Mouse (Mus musculus) embryo, embryonic 11 days (tissue): Measurements from ENCODE around the gene Gm16434.
"Not testable (repeated sequence)": the region's sequence is repeated elsewhere in the genome, so short reads cannot be mapped to it uniquely, and the experiment has no call there.

Experiments used
- DNase-seq: peaks from one replicate; pipeline ENCODE4 v3.0.0-alpha.2; 2015

Gm16434 gene

DNA sequence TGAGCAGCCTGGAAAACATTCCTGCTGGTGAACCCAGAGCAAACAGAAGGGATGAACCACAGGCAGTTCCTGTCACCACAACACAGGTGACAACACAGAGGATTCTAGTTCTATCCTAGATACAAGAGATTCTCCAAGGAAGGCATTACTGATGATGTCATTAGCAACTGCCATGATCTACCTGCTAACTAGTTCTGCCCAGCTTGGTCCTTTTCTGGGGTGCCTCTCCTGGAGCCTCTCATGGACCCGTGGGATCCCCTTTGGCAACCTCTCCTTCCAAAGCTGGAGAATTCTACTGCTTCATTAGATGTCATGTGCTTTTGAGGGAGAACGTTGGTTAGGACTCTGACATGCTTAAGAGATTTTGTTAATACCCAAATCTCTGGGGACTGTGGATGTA, at the start of gene Gm16434:
Gene Gm16434 (minus strand): TSS at position 101 of the 400 bp plus-strand sequence.
- DNase-seq: not testable (repeated sequence)

DNA sequence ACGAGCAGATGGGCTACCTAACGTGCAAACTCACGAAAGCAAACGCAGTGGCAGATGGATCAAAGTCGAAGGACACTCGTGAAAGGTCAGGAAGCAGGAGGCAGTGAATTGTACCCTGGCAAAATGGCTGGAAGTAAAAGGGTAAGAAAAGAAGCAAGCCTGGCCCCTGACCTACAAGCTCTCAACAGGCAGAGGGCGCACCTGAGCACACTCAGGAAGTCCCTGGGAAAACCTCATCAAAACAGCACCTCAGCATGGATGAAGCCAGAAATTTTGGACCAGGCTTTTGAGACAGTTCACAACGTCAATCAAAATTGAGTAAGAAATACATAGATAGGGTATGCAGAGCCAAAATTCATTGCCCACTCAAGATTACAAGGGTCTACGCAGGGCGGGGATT, 49.2 kb upstream of the Gm16434 start:
- peak; percentile 57 for DNase-seq

DNA sequence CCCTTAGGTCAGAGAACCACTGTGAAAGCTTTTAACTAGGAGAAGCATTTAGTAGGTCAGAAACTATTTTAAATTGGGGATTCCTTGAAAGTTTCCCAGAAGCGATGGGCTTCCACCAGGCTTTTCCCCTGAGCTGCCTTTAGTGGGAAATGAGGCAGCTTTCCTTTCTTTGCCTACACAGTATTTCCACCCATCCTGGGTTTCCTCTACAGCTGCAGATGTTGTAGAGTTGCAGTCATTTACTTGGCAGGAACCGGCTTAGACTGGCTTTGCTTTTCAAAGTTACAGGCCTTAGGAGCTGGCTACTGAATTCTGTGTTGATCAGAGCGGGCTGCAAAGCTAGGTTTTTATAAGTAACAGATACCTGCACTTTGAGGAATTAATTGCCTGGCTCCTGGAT, 5.7 kb upstream of the Gm16434 start:
- not testable (repeated sequence) for DNase-seq

DNA sequence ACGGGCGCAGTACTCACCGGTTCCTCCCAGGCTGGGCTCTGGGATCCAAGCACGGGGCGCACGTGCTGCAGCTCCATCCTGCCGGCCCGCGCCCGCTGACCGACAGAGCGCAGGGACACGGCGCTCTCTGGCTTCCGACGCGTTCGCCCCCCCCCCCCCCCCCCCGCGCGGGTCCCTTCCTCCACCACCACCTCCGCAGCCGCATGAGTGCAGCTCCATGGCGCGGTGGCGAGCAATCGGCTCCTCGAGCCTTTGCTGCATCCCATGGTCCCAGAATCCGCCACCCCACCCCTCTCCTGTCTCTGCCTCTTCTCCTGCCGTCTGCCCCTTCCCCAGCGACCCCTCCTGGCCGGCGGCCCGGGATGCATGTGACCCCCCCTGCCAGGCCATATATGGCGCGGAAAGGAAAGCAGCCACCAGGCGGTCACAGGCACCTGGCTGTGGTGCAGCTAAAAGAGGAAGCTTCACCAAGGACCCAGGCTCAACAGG, 19.8 kb downstream of the Gm16434 start, which contains the start of gene Gm3512:
Gene Gm3512 (minus strand): TSS at position 51 of the 489 bp plus-strand sequence.
- not testable (repeated sequence) for DNase-seq
